Mouse (Mus musculus): ENCODE data around the gene Itih5. TPM values are rescaled to one million over a fixed set of nuclear protein-coding genes. Genes with fewer than 3 reads are reported as not detected.

The Itih5 gene
- total RNA-seq, 2 experiments from 2014 or later: 16.3 to 17.4 TPM

- DNase-seq: no peak
Observed at GRCm38 (mm10) chr2:10261337-10261736, 108.0 kb downstream of the Itih5 start.

GRCm38 (mm10) chr2:10262722-10263121 lies 109.4 kb downstream of the Itih5 start:
- DNase-seq: no peak

DNA sequence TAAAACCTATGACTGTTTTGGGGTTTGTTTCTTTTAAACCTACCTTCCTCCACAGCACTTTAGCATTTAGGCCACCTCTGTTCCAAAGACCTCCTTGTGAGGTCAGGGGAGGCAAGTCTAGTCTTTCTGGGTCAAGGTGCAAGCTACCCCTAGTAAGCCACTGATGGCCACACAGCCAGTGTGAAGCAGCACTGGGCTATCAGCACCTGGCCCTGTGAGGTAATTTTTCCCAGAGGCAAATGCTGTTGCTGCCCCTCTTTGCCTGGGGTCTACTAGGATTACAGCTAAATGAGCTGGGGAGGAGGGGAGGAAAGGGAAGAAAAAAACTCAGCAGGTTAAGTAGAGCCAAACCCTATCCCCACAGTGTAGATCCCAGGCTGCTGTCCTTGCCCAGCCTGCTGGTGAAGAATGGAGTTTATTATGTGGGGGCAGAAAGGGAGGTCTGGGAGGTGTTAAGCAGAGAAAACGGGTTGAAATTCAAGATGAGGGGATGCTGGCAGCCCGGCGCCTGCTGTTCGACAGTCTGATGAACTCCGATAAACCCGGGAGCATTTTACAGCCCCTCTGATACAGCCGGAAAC lies 110.6 kb downstream of the Itih5 start:
- no peak for DNase-seq

DNA sequence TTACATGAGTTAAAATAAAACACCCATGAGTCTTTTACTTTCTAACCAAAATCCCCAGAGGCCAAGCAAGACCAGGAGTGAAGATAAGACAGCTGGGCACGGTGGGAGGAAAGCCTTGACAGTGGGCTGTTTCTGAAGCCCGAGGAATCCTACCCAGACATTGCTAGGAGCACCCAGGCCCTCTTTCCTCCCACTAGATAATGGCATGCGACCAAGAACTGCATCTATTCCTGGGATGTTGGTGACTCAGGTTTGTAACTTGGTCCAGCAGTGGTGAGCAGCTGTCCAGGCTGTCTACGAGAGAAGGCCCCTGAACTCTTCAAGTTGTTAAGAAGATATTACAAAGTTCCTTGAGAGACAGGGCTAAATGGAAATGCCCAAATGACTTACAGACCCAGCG lies 112.5 kb downstream of the Itih5 start:
- peak; percentile 25 for DNase-seq

DNA sequence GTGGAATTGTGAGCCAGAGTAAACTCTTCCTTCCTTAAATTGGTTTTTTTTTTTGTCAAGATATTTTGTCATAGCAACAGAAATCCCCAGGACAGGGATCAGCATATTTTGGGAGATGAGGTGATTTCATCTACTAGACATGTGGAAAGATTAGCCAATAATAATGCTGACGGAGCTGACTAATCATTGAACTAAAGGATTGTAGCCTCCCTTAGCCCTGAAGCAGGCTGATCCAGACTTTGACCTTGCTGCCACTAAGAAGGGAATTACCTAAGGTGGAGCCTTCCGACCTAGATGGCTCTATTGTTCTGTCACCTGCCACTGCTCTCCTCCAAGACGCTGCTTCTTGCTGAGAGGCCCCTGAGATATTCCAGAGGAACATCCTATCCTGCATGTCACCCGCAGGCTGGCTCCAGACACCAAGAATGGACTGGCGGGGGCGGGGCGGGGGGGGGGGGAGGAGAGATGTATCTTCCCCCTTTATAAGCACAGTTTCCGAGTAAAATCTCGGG lies 119.3 kb downstream of the Itih5 start:
- no peak for DNase-seq

DNA sequence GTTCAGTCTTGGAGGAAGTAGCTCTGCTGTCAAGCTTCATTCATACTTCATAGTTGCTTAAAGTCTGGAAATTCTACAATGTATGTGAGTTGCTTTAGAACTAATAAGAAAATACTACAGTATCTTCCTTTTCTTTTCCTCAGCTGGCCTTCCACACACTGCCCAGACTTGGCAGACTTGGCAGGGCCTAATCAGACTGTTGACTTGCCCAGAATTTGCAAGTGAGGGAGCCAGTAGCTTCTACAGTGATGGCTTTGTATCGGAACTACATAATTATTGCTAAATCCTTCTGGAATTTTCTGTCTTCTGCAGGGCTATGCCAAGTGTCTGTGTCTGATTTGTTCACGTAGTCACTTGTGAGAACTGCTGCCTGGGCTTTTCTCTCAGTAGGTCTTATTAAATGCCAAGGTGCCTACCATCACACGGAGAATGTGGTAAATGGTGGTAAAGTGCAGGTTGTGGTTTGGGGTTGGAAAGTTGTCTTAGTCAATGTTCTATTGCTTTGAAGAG lies 120.2 kb downstream of the Itih5 start:
- DNase-seq: no peak

- peak; percentile 74 for DNase-seq
Observed at GRCm38 (mm10) chr2:10276194-10276593, 122.8 kb downstream of the Itih5 start.

DNA sequence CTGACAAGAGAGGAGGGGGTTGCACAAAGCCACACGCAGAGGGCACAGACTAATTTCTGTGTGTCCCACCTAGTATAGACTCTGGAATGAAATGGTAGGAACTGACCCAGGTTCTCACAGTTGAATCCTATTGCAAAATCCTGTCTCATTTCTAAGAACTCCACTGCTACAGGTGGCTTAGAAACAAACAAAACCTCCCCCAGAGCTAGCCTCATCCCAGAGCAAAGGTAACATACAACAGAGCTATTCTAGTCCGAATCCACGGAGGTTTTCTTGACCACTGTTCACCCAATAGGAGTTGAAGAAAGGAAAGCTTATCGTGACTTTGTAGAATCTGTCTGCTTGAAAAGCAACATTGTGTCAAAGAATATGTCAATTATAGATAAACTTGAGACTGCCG lies 130.3 kb downstream of the Itih5 start:
- no peak for DNase-seq

GRCm38 (mm10) chr2:10284636-10285270 lies 131.4 kb downstream of the Itih5 start:
- DNase-seq: peak; percentile 55

GRCm38 (mm10) chr2:10285975-10286374 lies 132.6 kb downstream of the Itih5 start:
- DNase-seq: no peak

DNA sequence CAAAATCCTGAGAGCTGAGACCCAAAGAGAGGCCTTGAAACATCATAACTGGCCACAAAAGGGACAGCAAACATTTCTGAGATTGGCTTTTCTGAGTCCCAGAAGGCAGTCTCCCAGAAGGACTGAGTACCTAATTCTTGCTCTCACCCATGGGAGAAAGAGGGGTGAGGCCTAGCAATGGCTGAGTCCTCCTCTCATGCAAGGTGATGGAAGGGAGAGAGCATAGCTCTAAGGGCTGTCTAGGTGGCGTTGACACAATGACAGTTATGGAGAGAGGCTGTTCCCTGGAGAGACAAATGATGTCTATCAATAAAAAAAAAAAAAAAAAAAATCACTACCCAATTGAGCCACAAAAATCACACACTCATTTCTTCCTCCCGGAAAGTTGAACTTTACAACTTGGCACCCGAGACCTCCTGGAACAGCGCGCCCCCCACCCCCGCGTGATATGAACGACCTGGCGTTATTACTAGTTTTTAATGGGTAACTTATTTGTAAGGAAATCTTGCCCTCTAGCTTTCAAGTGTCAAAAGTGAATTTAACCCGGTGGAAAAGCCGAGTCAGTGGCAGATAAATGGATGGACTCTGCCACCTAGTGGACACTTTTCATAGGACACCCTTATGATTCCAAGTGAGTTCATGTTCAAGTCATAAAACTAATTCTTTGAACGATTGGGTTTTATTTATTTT lies 134.9 kb downstream of the Itih5 start:
- DNase-seq: peak; percentile 33

- DNase-seq: no peak
Observed at GRCm38 (mm10) chr2:10288881-10289280, 135.5 kb downstream of the Itih5 start.

DNA sequence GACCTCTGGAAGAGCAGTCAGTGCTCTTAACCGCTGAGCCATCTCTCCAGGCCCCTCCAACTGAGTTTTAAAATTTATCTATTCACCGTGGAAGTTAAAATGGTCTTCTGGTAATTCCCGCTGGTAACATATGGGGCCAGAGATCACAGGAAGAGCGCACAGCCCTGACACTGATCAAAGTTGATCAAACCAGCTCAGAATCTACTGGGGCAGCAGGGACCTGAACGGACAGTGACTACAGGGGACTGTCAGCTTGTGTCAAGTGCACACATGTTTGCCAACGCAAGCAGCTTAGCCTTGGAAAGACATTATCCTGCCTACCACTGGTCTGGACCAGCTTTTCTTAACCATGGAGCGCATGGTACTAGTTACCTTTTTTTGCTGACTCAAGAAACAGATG lies 136.7 kb downstream of the Itih5 start:
- DNase-seq: no peak

- DNase-seq: no peak
Observed at GRCm38 (mm10) chr2:10293556-10294206, 140.3 kb downstream of the Itih5 start.

GRCm38 (mm10) chr2:10295908-10296307 lies 142.5 kb downstream of the Itih5 start:
- no peak for DNase-seq

GRCm38 (mm10) chr2:10300244-10300643 lies 146.9 kb downstream of the Itih5 start:
- DNase-seq: no peak

GRCm38 (mm10) chr2:10300771-10301170 lies 147.4 kb downstream of the Itih5 start:
- peak; percentile 16 for DNase-seq

- no peak for DNase-seq
Observed at GRCm38 (mm10) chr2:10301391-10301790, 148.0 kb downstream of the Itih5 start.

GRCm38 (mm10) chr2:10301997-10302396 lies 148.6 kb downstream of the Itih5 start:
- no peak for DNase-seq

- DNase-seq: no peak
Observed at GRCm38 (mm10) chr2:10304911-10305310, 151.5 kb downstream of the Itih5 start.

Measured in gastrocnemius, postnatal 25 days (tissue).